Mouse (Mus musculus) midbrain, embryonic 16.5 days (tissue): Measurements from ENCODE around the gene Slc39a3. TPM values are rescaled to one million over a fixed set of nuclear protein-coding genes. Genes with fewer than 3 reads are reported as not detected.

Experiments
- ATAC-seq: fragments of 200-750 bp; cut with Nextera tagmentation; 2 replicates; pipeline ENCODE4 v1.8.0; 2017; ENCODE audit warnings: moderate TSS enrichment
- H3K27ac ChIP-seq: fragments of 300-500 bp; sonication (generic); 2 replicates; pipeline ENCODE4 v1.5.1; 2014; ENCODE audit warnings: mild to moderate bottlenecking, low read length, mixed read lengths
- H3K27me3 ChIP-seq: fragments of 300-500 bp; sonication (generic); 2 replicates; pipeline ENCODE4 v1.6.1; 2014; ENCODE audit warnings: low read depth, low read length, mixed read lengths; ENCODE audit not compliant: control insufficient read depth, insufficient read depth
- H3K36me3 ChIP-seq: fragments of 300-500 bp; sonication (generic); 2 replicates; pipeline ENCODE4 v1.6.1; 2014; ENCODE audit warnings: mild to moderate bottlenecking, low read length, moderate library complexity, mixed read lengths; ENCODE audit not compliant: control insufficient read depth, insufficient read depth
- H3K4me1 ChIP-seq: fragments of 300-500 bp; sonication (generic); 2 replicates; pipeline ENCODE4 v1.6.1; 2014; ENCODE audit warnings: mild to moderate bottlenecking, low read length, mixed read lengths; ENCODE audit not compliant: control insufficient read depth, insufficient read depth
- H3K4me2 ChIP-seq: fragments of 300-500 bp; sonication (generic); 2 replicates; pipeline ENCODE4 v1.6.1; 2014; ENCODE audit warnings: mild to moderate bottlenecking, low read length, mixed read lengths
- H3K4me3 ChIP-seq: fragments of 300-500 bp; sonication (generic); 2 replicates; pipeline ENCODE4 v1.5.1; 2014; ENCODE audit warnings: low read depth, mild to moderate bottlenecking, low read length, moderate library complexity, mixed read lengths
- H3K9ac ChIP-seq: fragments of 300-500 bp; sonication (generic); 2 replicates; pipeline ENCODE4 v1.6.1; 2014; ENCODE audit warnings: low read depth, low read length, mixed read lengths
- H3K9me3 ChIP-seq: fragments of 300-500 bp; sonication (generic); replicated peaks from 2 replicates; pipeline ENCODE4 v1.6.1; 2014; ENCODE audit warnings: mild to moderate bottlenecking, low read length, mixed read lengths; ENCODE audit not compliant: control insufficient read depth, poor library complexity, severe bottlenecking
- WGBS: fragments of 180-500 bp; shearing (Covaris S2); extraction: QIAGEN DNeasy Blood & Tissue Kit; methylation state at CpG from one replicate; pipeline ENCODE4 v1.1.7; 2014; 5-methylcytosine and 5-hydroxymethylcytosine counted together
- polyA plus RNA-seq: library from polyadenylated mRNA; unstranded; fragments of >200 nt; fragmentation: Nextera tagmentation; extraction: Ambion mirVana; gene quantifications from 2 replicates; pipeline ENCODE4 v1.2.1, GENCODE M21; 2015

Slc39a3 gene
- polyA plus RNA-seq, 1 experiment from 2014 or later, result 55.7 TPM

DNA sequence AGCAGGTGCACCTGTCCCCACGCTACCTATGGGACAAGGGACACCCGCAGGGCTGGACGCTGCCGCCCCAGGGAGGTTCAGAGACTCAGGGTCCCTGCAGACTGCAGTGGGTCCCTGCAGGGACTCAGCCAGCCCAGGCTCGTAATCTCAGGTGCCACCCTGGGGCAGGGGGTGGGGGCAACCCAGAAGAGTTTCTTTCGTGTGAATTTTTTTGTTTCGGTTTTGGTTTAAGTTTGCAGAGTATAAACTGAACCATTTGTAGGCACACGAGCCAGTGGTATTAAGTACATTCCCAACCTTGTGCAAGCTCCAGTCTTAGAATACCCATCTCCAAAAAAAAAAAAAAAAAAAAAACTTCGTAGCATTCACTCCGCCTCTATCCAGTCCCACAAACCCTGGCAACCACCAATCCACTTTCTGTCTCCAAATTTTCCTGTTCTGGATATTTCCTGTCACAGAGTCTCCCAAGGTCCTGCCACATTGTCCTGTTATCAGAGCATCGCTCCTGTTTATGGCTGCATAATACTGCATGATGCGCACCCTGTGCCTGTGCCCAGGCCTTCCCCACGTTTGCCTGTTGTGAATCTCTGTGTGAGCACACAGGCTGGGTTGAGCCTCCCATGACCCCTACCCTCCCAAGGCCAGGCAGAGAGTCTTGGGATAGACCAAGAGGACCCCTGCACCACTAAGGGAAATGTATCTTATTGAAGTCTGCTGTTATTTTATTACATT is 51.1 kb downstream of the Slc39a3 start:
- H3K4me3 ChIP-seq, result peak overlapping the region; percentile 27
- peaks cover 7% of the 10 kb centered on the region for H3K4me1 ChIP-seq
- WGBS, result 36% methylated on average over 13 of the region's 13 CpGs
- no peaks in the 10 kb centered on the region for H3K36me3 ChIP-seq
- H3K9me3 ChIP-seq, result no peaks in the 10 kb centered on the region
- peak overlapping the region; percentile 49 for H3K9ac ChIP-seq
- ATAC-seq, result no peak
- H3K27ac ChIP-seq, result no peak overlapping the region
- peak overlapping the region; percentile 54 for H3K4me2 ChIP-seq
- peaks cover 15% of the 10 kb centered on the region for H3K27me3 ChIP-seq

DNA sequence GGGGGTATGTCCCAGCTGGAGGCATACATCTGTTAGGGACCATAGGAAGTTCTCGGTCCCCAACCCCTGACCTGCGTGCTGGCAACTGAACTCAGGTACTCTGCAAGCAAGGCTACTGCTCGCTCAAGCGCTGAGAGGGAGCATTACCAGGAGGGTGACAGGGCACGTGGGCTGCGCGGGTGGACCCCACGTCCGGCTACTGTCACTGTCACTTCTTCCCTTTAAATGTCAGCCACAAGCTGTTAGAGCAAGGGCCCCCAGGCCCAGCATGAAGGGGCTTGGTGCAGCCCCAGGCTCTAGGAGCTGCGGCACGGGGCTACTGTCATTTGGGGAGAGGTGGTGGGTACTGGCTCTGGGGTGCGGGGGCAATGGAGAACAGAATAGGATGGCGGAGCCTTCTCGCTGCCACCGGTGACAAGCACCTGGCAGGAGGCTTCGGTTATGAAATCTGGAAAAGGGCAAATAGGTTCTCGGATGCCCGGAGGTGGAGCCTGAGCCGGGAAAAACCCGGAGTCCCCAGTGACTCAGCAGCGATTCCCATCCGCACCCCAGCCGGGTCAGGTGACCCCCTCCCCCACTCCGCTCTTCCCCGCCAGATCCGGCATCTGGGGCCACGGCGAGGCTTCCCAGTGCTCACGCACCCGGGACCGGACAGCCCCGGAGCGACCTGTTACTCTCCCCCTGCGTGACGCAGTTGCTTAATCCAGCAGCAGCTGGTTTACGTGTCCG is 51.8 kb downstream of the Slc39a3 start:
- H3K4me2 ChIP-seq, result peak overlapping the region; percentile 54
- peaks cover 7% of the 10 kb centered on the region for H3K4me1 ChIP-seq
- no peak for ATAC-seq
- no peak overlapping the region for H3K27ac ChIP-seq
- H3K4me3 ChIP-seq, result peak overlapping the region; percentile 27
- 10% methylated on average over 37 of the region's 37 CpGs for WGBS
- peaks cover 15% of the 10 kb centered on the region for H3K27me3 ChIP-seq
- H3K9ac ChIP-seq, result peak overlapping the region; percentile 49
- no peaks in the 10 kb centered on the region for H3K36me3 ChIP-seq
- H3K9me3 ChIP-seq, result no peaks in the 10 kb centered on the region

DNA sequence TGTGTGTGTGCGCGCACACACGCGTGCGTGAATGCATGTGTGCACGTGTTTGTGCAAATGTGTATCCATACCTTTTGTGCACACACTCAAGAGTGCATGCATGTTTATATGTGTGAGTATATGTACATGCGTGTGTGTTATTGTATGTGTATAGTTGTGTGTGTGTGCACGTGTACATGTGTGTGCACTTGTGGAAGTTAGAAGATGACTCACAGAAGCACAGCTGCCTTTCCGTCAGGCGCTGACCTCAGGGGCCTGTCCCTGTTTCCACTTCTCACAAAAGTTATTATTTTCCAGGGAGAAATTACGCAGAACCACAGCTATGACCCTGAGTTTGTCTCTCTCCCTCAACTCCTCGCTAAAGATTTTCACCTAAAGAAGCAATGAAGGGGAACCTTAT is 53.0 kb downstream of the Slc39a3 start:
- no peak overlapping the region for H3K27ac ChIP-seq
- 92% methylated on average over 12 of the region's 12 CpGs for WGBS
- ATAC-seq, result no peak
- H3K4me3 ChIP-seq, result no peak overlapping the region
- H3K4me2 ChIP-seq, result no peak overlapping the region
- H3K4me1 ChIP-seq, result peaks cover 7% of the 10 kb centered on the region
- H3K9ac ChIP-seq, result no peak overlapping the region
- no peaks in the 10 kb centered on the region for H3K9me3 ChIP-seq
- H3K36me3 ChIP-seq, result no peaks in the 10 kb centered on the region
- peaks cover 15% of the 10 kb centered on the region for H3K27me3 ChIP-seq

- no peak overlapping the region for H3K4me2 ChIP-seq
- peaks cover 15% of the 10 kb centered on the region for H3K27me3 ChIP-seq
- no peaks in the 10 kb centered on the region for H3K36me3 ChIP-seq
- no peaks in the 10 kb centered on the region for H3K9me3 ChIP-seq
- peaks cover 7% of the 10 kb centered on the region for H3K4me1 ChIP-seq
- no peak for ATAC-seq
- no peak overlapping the region for H3K9ac ChIP-seq
- WGBS, result 79% methylated on average over 4 of the region's 4 CpGs
- no peak overlapping the region for H3K4me3 ChIP-seq
- no peak overlapping the region for H3K27ac ChIP-seq
These were observed 54.8 kb downstream of the Slc39a3 start for GRCm38 (mm10) chr10:80982381-80982780.

DNA sequence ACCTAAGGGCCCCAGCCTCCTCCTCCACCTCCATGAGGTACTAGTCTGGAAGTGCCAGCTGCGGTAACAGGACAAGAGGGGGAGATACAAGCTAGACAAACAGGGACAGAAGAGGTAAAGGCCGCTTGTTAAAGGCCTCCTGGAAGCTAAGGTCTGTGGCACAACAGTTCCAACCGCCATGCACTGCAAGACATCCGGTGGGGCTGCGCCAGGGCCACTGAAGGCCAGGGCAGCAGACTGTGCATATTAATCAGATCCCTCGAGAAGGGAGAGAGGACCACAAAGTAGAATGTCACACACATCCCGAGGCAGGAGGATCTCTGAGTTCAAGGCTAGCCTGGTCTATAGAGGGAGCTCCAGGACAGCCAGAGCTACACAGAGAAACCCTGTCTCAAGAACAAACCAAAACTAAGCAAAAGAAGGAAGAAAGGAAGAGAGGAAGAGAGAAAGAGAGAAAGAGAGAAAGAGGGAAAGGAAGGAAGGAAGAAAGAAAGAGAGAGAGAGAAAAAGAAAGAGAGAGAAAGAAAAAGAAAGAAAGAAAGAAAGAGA is 55.6 kb downstream of the Slc39a3 start:
- no peaks in the 10 kb centered on the region for H3K9me3 ChIP-seq
- H3K27me3 ChIP-seq, result peaks cover 11% of the 10 kb centered on the region
- 62% methylated on average over 7 of the region's 7 CpGs for WGBS
- H3K4me2 ChIP-seq, result no peak overlapping the region
- no peak overlapping the region for H3K27ac ChIP-seq
- no peak overlapping the region for H3K4me3 ChIP-seq
- H3K4me1 ChIP-seq, result peaks cover 7% of the 10 kb centered on the region
- no peak for ATAC-seq
- no peak overlapping the region for H3K9ac ChIP-seq
- H3K36me3 ChIP-seq, result no peaks in the 10 kb centered on the region

Other genes starting within 250 kb of the Slc39a3 start
- gene Sf3a2, start 239.2 kb downstream of the Slc39a3 start, polyA plus RNA-seq, result 57.8 and 60.6 TPM in 2 replicates
- gene Plekhj1, start 238.8 kb downstream of the Slc39a3 start, polyA plus RNA-seq, result 121 and 125 TPM in 2 replicates
- not detected in 2 replicates for gene Amh, start 232.2 kb downstream of the Slc39a3 start, polyA plus RNA-seq
- gene Jsrp1, start 223.9 kb downstream of the Slc39a3 start, polyA plus RNA-seq, result 0.39 and 0.45 TPM in 2 replicates
- 1,102 and 1,149 TPM in 2 replicates for gene Oaz1, start 210.8 kb downstream of the Slc39a3 start, polyA plus RNA-seq
- 12.6 and 16.9 TPM in 2 replicates for gene Lingo3, start 193.4 kb downstream of the Slc39a3 start, polyA plus RNA-seq
- 202 and 205 TPM in 2 replicates for gene Lsm7, start 182.2 kb downstream of the Slc39a3 start, polyA plus RNA-seq
- 82.4 and 84.1 TPM in 2 replicates for gene Sppl2b, start 182.2 kb downstream of the Slc39a3 start, polyA plus RNA-seq
- 0.10 and 0.16 TPM in 2 replicates for gene Tmprss9, start 165.6 kb downstream of the Slc39a3 start, polyA plus RNA-seq
- 297 and 316 TPM in 2 replicates for gene Timm13, start 136.5 kb downstream of the Slc39a3 start, polyA plus RNA-seq
- 40.4 and 45.5 TPM in 2 replicates for gene Lmnb2, start 119.2 kb downstream of the Slc39a3 start, polyA plus RNA-seq
- 6.4 and 7.1 TPM in 2 replicates for gene Gadd45b, start 107.4 kb downstream of the Slc39a3 start, polyA plus RNA-seq
- gene Gng7, start 22.5 kb downstream of the Slc39a3 start, polyA plus RNA-seq, result 21.5 and 25.6 TPM in 2 replicates
- gene Diras1, start 11.8 kb downstream of the Slc39a3 start, polyA plus RNA-seq, result 71.7 and 88.1 TPM in 2 replicates
- gene Sgta, start 22.8 kb upstream of the Slc39a3 start, polyA plus RNA-seq, result 324 and 340 TPM in 2 replicates
- 47.3 and 51.6 TPM in 2 replicates for gene Thop1, start 32.6 kb upstream of the Slc39a3 start, polyA plus RNA-seq
- 0.24 and 0.33 TPM in 2 replicates for gene Creb3l3, start 61.4 kb upstream of the Slc39a3 start, polyA plus RNA-seq
- 227 and 233 TPM in 2 replicates for gene Map2k2, start 68.5 kb upstream of the Slc39a3 start, polyA plus RNA-seq
- 11.3 and 12.6 TPM in 2 replicates for gene Zbtb7a, start 97.8 kb upstream of the Slc39a3 start, polyA plus RNA-seq
- gene Pias4, start 130.5 kb upstream of the Slc39a3 start, polyA plus RNA-seq, result 49.7 and 52.2 TPM in 2 replicates
- gene Eef2, start 139.2 kb upstream of the Slc39a3 start, polyA plus RNA-seq, result 535 and 543 TPM in 2 replicates
- 52.5 and 58.3 TPM in 2 replicates for gene Dapk3, start 145.6 kb upstream of the Slc39a3 start, polyA plus RNA-seq
- gene 4930442H23Rik, start 146.4 kb upstream of the Slc39a3 start, polyA plus RNA-seq, result not detected in 2 replicates
- gene Nmrk2, start 164.6 kb upstream of the Slc39a3 start, polyA plus RNA-seq, result 0.19 TPM in 1 of 2 replicates, not detected in the other
- 96.8 and 102 TPM in 2 replicates for gene Atcay, start 193.4 kb upstream of the Slc39a3 start, polyA plus RNA-seq
- gene Zfr2, start 195.7 kb upstream of the Slc39a3 start, polyA plus RNA-seq, result 26.5 and 31.0 TPM in 2 replicates
- gene Matk, start 215.5 kb upstream of the Slc39a3 start, polyA plus RNA-seq, result 43.3 and 67.9 TPM in 2 replicates
- gene Mrpl54, start 229.5 kb upstream of the Slc39a3 start, polyA plus RNA-seq, result 128 and 130 TPM in 2 replicates
- gene Apba3, start 229.5 kb upstream of the Slc39a3 start, polyA plus RNA-seq, result 28.8 and 33.8 TPM in 2 replicates